In the genomic region with DNA sequence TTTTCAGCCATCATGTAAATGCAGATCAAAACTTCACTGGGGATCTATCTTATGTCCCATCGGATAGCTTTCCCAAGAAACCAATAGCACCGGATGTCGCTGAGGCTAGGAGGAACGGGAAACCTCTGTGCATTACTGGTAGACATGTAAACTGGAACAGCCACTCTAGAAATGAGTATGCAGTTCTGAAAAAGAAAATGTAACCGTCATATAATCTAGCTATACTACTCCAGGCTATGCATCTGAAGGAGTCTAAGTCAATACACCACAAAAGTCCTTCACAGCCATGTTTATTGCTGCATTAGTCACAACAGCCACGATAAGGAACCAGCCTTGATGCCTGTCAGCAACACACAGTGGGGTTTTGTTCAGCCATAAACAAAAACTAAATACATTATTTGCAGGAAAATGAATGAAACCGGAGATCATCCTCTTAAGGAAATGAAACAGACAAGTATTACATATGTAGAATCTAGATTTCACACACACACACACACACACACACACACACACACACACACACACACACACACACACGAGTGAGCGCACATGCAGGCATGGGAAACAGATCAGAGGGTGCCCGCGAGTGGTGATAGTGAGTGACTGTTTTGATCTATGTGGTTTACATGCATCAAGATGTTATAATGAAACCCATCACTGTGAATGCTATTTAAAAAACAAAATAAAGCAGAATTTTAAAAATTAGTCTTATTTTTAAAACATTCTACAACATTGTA, we compare ENCODE assay signal across 23 mouse cellular contexts. TPM values are rescaled to one million over a fixed set of nuclear protein-coding genes. Genes with fewer than 3 reads are reported as not detected.
A peak's percentile ranks its signal among the peaks of the same experiment; 100 is the strongest.
DNase-seq lines count a peak whose midpoint lies in the region; ATAC-seq and TF ChIP-seq lines count a peak whose summit lies in the region.
"Had no signal": no experiment of that assay in that cellular context is flagged by ENCODE, and none has a peak within 500 bp of the region (broad histone marks: within the 10 kb centered on the region; RNA-seq: fewer than 3 reads in every experiment).

No protein-coding gene starts in this region.

- H3K36me3 ChIP-seq in thymus, adult 2 months (ENCODE audit: control insufficient read depth, insufficient read depth, low read length) = no peaks in the 10 kb centered on the region
- H3K36me3 ChIP-seq in CH12.LX (replicated peaks in 1 of 2; ENCODE audit: control insufficient read depth in 1 of 2, insufficient read depth in 1 of 2, low read length in 1 of 2) = no peaks in the 10 kb centered on the region
- H3K36me3 ChIP-seq in midbrain, postnatal 0 days (ENCODE audit: insufficient read depth, low read length) = no peaks in the 10 kb centered on the region
- H3K36me3 ChIP-seq: embryonic facial prominence, embryonic 13.5 days; heart, embryonic 10.5 days; hindbrain, embryonic 13.5 days had no signal

- no peak overlapping the region for H3K4me3 ChIP-seq in thymus, adult 2 months (ENCODE audit: control insufficient read depth, insufficient read depth, low read length)
- no peak overlapping the region for H3K4me3 ChIP-seq in CH12.LX (replicated peaks in 1 of 3; ENCODE audit: low read depth in 2 of 3, low read length in 2 of 3, poor library complexity in 1 of 3)
- no peak overlapping the region for H3K4me3 ChIP-seq in midbrain, postnatal 0 days (ENCODE audit: low read depth, low read length)
- H3K4me3 ChIP-seq: embryonic facial prominence, embryonic 13.5 days; forebrain, embryonic 13.5 days; heart, embryonic 10.5 days; hindbrain, embryonic 13.5 days had no signal

- dilution Hi-C loops in CH12.LX (cut with MboI; ENCODE audit: extremely low pct_ligation_motif_present, extremely low pct_unique_long_range_greater_than_20kb, low sequenced_read_pairs) = no loop called here

- TF ChIP-seq EP300 in CH12.LX (IDR thresholded peaks at IDR 0.05; ENCODE audit: low read length) = no peak; the same call in 1 of the 2 replicates

- no peaks in the 10 kb centered on the region for H3K79me2 ChIP-seq in CH12.LX (replicated peaks; ENCODE audit: control insufficient read depth, extremely low read depth, insufficient read depth, poor library complexity, severe bottlenecking)

- no peak for TF ChIP-seq RAD21 in CH12.LX (IDR thresholded peaks at IDR 0.05; ENCODE audit: low read depth, low read length)

- H3K4me1 ChIP-seq in thymus, adult 2 months (replicated peaks; ENCODE audit: control insufficient read depth, insufficient read depth, low read length) = no peaks in the 10 kb centered on the region; the same call in 1 of the 2 replicates
- peaks cover 27 to 74% of the 10 kb centered on the region in 2 experiments for H3K4me1 ChIP-seq in CH12.LX (ENCODE audit: control insufficient read depth in 1 of 2, insufficient read depth in 2 of 2)
- no peaks in the 10 kb centered on the region for H3K4me1 ChIP-seq in midbrain, postnatal 0 days (ENCODE audit: insufficient read depth, low read length)
- H3K4me1 ChIP-seq: embryonic facial prominence, embryonic 13.5 days; forebrain, embryonic 13.5 days; hindbrain, embryonic 13.5 days had no signal

- no peak for TF ChIP-seq CTCF in thymus, adult 2 months (IDR thresholded peaks at IDR 0.05; ENCODE audit: borderline replicate concordance, control insufficient read depth, extremely low read depth, insufficient read depth, low read length, poor library complexity)
- TF ChIP-seq CTCF in CH12.LX (conservative IDR thresholded peaks at IDR 0.05 in 1 of 2, IDR thresholded peaks at IDR 0.05 in 1 of 2; ENCODE audit: low read depth in 2 of 2, low read length in 2 of 2) = no peak
- no peak for TF ChIP-seq CTCF in midbrain, postnatal 0 days (IDR thresholded peaks at IDR 0.05)

- DNase-seq in thymus, postnatal 0 days (ENCODE audit: low spot score) = peak; percentile 32
- DNase-seq in thymus, adult 2 months = no peak
- no peak for DNase-seq in CH12.LX (ENCODE audit: extremely low read depth)
- peak; percentile 61 for DNase-seq in naive thymus-derived CD4-positive, alpha-beta T cell, adult 2 months (ENCODE audit: low read depth)
- no peak for DNase-seq in ovary, postnatal 14 days (ENCODE audit: low spot score)
- no peak for DNase-seq in midbrain, postnatal 0 days (ENCODE audit: low spot score)
- no peak for DNase-seq in frontal cortex, postnatal 25 days (ENCODE audit: low spot score in 2 of 2)
- DNase-seq: adrenal gland, adult 2 months; adrenal gland, postnatal 25 days; cerebellum, adult 18-20 months; cerebellum, adult 9-11 months; cerebellum, postnatal 36 days; gastrocnemius, postnatal 36 days; heart, adult 18-20 months; heart, postnatal 10 days had no signal

- no peak for TF ChIP-seq POLR2A in thymus, adult 2 months (IDR thresholded peaks at IDR 0.05; ENCODE audit: control insufficient read depth, extremely low read depth, insufficient read depth, low read length, poor library complexity)
- no peak for TF ChIP-seq POLR2A in CH12.LX (IDR thresholded peaks at IDR 0.05; ENCODE audit: low read depth, low read length)

- WGBS in thymus, adult 2 months = 68% methylated on average over 11 of the region's 11 CpGs
- 82% methylated on average over 11 of the region's 11 CpGs for WGBS in midbrain, postnatal 0 days

- H3K4me2 ChIP-seq in CH12.LX (ENCODE audit: insufficient read depth, low read depth, poor library complexity, severe bottlenecking) = no peak overlapping the region
- H3K4me2 ChIP-seq in midbrain, postnatal 0 days (ENCODE audit: low read depth, low read length, poor library complexity, severe bottlenecking) = no peak overlapping the region
- H3K4me2 ChIP-seq: embryonic facial prominence, embryonic 13.5 days; forebrain, embryonic 13.5 days; hindbrain, embryonic 13.5 days had no signal

- no peak for ATAC-seq in midbrain, postnatal 0 days (ENCODE audit: low FRiP score)
- ATAC-seq: activated CD4-positive, CD25-positive, alpha-beta regulatory T cell, adult 4 months; forebrain, embryonic 13.5 days; hindbrain, postnatal 0 days had no signal

- no peak overlapping the region for H3K27ac ChIP-seq in thymus, adult 2 months (ENCODE audit: control insufficient read depth, insufficient read depth, low read length)
- H3K27ac ChIP-seq in CH12.LX (ENCODE audit: insufficient read depth, low read depth) = peak overlapping the region; percentile 26; the same call in 1 of the 2 replicates
- H3K27ac ChIP-seq in midbrain, postnatal 0 days (ENCODE audit: low read depth, low read length) = no peak overlapping the region
- H3K27ac ChIP-seq: embryonic facial prominence, embryonic 13.5 days; forebrain, embryonic 13.5 days; heart, embryonic 10.5 days; hindbrain, embryonic 13.5 days; hindbrain, postnatal 0 days had no signal

- H3K9ac ChIP-seq in CH12.LX (ENCODE audit: insufficient read depth, low read depth) = no peak overlapping the region
- H3K9ac ChIP-seq in midbrain, postnatal 0 days (replicated peaks; ENCODE audit: low read length, poor library complexity, severe bottlenecking) = no peak overlapping the region
- H3K9ac ChIP-seq: embryonic facial prominence, embryonic 13.5 days; forebrain, embryonic 13.5 days; hindbrain, embryonic 13.5 days had no signal

- no peaks in the 10 kb centered on the region for H3K27me3 ChIP-seq in thymus, adult 2 months (ENCODE audit: control insufficient read depth, insufficient read depth, low read length)
- H3K27me3 ChIP-seq in CH12.LX (replicated peaks) = no peaks in the 10 kb centered on the region
- no peaks in the 10 kb centered on the region for H3K27me3 ChIP-seq in midbrain, postnatal 0 days (ENCODE audit: insufficient read depth, low read length)
- H3K27me3 ChIP-seq: embryonic facial prominence, embryonic 13.5 days; forebrain, embryonic 13.5 days; hindbrain, embryonic 13.5 days had no signal

- in situ Hi-C loops in CH12.LX (cut with MboI; ENCODE audit: low pct_ligation_motif_present, low pct_unique_long_range_greater_than_20kb, low sequenced_read_pairs) = no loop called here

- H3K9me3 ChIP-seq in CH12.LX (replicated peaks; ENCODE audit: low read length) = peaks cover 7% of the 10 kb centered on the region
- no peaks in the 10 kb centered on the region for H3K9me3 ChIP-seq in midbrain, postnatal 0 days (ENCODE audit: low read length)
- H3K9me3 ChIP-seq: embryonic facial prominence, embryonic 13.5 days; forebrain, embryonic 13.5 days; heart, embryonic 10.5 days; hindbrain, embryonic 13.5 days had no signal

TF ChIP-seq in CH12.LX, 34 proteins besides CTCF, POLR2A, EP300 and RAD21:
- TF ChIP-seq BHLHE40 (IDR thresholded peaks at IDR 0.05; ENCODE audit: low read depth, low read length) (peak; percentile 31), JUN (IDR thresholded peaks at IDR 0.05; ENCODE audit: insufficient read depth, low read depth, low read length) (peak; percentile 10; the same call in 1 of the 2 replicates), IRF4 (IDR thresholded peaks at IDR 0.05; ENCODE audit: low read depth, low read length) (peak; percentile 74), TBP (conservative IDR thresholded peaks at IDR 0.05; ENCODE audit: low read depth, low read length) (no peak), JUND (conservative IDR thresholded peaks at IDR 0.05; ENCODE audit: low read depth, low read length) (peak; percentile 85)
TF ChIP-seq in CH12.LX: peak in this region for 4.

RNA-seq across cellular contexts. Expression of gene Irf4, which starts 16.1 kb away (rescaled TPM):
- 1.6 and 1.7 TPM in 2 replicates for polyA plus RNA-seq in thymus, postnatal 0 days (2015; fragmentation: Nextera tagmentation; extraction: Ambion mirVana)
- polyA plus RNA-seq in thymus, adult 2 months (2012; rRNA removed) = 6.6 and 7.4 TPM in 2 replicates
- total RNA-seq in CH12.LX (2012; rRNA removed) (115 and 138 TPM in 2 replicates), CH12.LX (2014; rRNA removed) (122 and 142 TPM in 2 replicates)
- 74.5 and 81.7 TPM in 2 replicates for polyA plus RNA-seq in CH12.LX (2012; ENCODE audit: insufficient read length, low read depth)
- 0.19 and 0.44 TPM in 2 replicates for total RNA-seq in midbrain, postnatal 0 days (2014; rRNA removed)
- 0.02 and 0.05 TPM in 2 replicates for polyA plus RNA-seq in midbrain, postnatal 0 days (2015; fragmentation: Nextera tagmentation; extraction: Ambion mirVana)
- total RNA-seq: hindbrain, postnatal 0 days; MEL had no signal
- polyA plus RNA-seq: C2C12 had no signal

Comparison
In these comparisons a context has a peak if more than half of its experiments do, and no peak if none do; other contexts are left out.
1. DNase-seq: peak in thymus, postnatal 0 days (single experiment) and naive thymus-derived CD4-positive, alpha-beta T cell, adult 2 months (single experiment); none in thymus, adult 2 months (single experiment), CH12.LX (single experiment), ovary, postnatal 14 days (single experiment), midbrain, postnatal 0 days (single experiment) and frontal cortex, postnatal 25 days (0 of 2).